Mouse (Mus musculus) lung, postnatal 0 days (tissue): ENCODE measurements at regions not wholly inside any gene's neighbourhood (a gene's known extent, or its start where the extent isn't known, plus 50 kb on each side); places are given as distances from the start of the nearest gene placed in this dataset.

Experiments
- CTCF ChIP-seq: IDR thresholded peaks from 2 replicates; pipeline ENCODE4 v1.5.1; 2016; ENCODE audit warnings: antibody characterized with exemption, mild to moderate bottlenecking
- EP300 ChIP-seq: IDR thresholded peaks from 2 replicates; pipeline ENCODE4 v1.6.1; 2016; ENCODE audit warnings: antibody characterized with exemption, mild to moderate bottlenecking, control low read depth

- TF ChIP-seq CTCF (no peak), EP300 (no peak)
These were observed 151.4 kb downstream of the Akain1 start for GRCm38 (mm10) chr17:69590553-69590952.
